Mouse (Mus musculus): Measurements from ENCODE around the gene Tmem8b. TPM values are rescaled to one million over a fixed set of nuclear protein-coding genes. Genes with fewer than 3 reads are reported as not detected.

The Tmem8b gene
- polyA plus RNA-seq, 1 experiment from 2014 or later: 17.7 TPM

Small RNA genes lying within 50 kb of the gene (microRNA-seq; reads per million reads assigned to microRNA genes)
- gene Gm25262: not detected

Other genes with a start within 250 kb of the Tmem8b start
- 0.52 and 1.7 TPM in 2 replicates for gene Fam166b, start 239.8 kb upstream of the Tmem8b start, polyA plus RNA-seq (2015; fragmentation: Nextera tagmentation; extraction: Ambion mirVana)
- gene Tesk1, start 227.0 kb upstream of the Tmem8b start, polyA plus RNA-seq (2015; fragmentation: Nextera tagmentation; extraction: Ambion mirVana): 16.7 and 17.1 TPM in 2 replicates
- 6.0 and 6.6 TPM in 2 replicates for gene Cd72, start 214.3 kb upstream of the Tmem8b start, polyA plus RNA-seq (2015; fragmentation: Nextera tagmentation; extraction: Ambion mirVana)
- not detected in 2 replicates for gene Sit1, start 185.2 kb upstream of the Tmem8b start, polyA plus RNA-seq (2015; fragmentation: Nextera tagmentation; extraction: Ambion mirVana)
- 81.4 and 82.8 TPM in 2 replicates for gene Ccdc107, start 176.1 kb upstream of the Tmem8b start, polyA plus RNA-seq (2015; fragmentation: Nextera tagmentation; extraction: Ambion mirVana)
- gene Arhgef39, start 169.3 kb upstream of the Tmem8b start, polyA plus RNA-seq (2015; fragmentation: Nextera tagmentation; extraction: Ambion mirVana): 6.2 and 7.0 TPM in 2 replicates
- 0.32 and 0.49 TPM in 2 replicates for gene Car9, start 162.0 kb upstream of the Tmem8b start, polyA plus RNA-seq (2015; fragmentation: Nextera tagmentation; extraction: Ambion mirVana)
- 9.8 and 10.7 TPM in 2 replicates for gene Tpm2, start 145.2 kb upstream of the Tmem8b start, polyA plus RNA-seq (2015; fragmentation: Nextera tagmentation; extraction: Ambion mirVana)
- gene Creb3, start 106.6 kb upstream of the Tmem8b start, polyA plus RNA-seq (2015; fragmentation: Nextera tagmentation; extraction: Ambion mirVana): 82.7 and 94.0 TPM in 2 replicates
- 58.8 and 61.0 TPM in 2 replicates for gene Tln1, start 106.3 kb upstream of the Tmem8b start, polyA plus RNA-seq (2015; fragmentation: Nextera tagmentation; extraction: Ambion mirVana)
- gene Rgp1, start 90.3 kb upstream of the Tmem8b start, polyA plus RNA-seq (2015; fragmentation: Nextera tagmentation; extraction: Ambion mirVana): 24.8 and 25.7 TPM in 2 replicates
- 67.9 and 71.0 TPM in 2 replicates for gene Gba2, start 90.1 kb upstream of the Tmem8b start, polyA plus RNA-seq (2015; fragmentation: Nextera tagmentation; extraction: Ambion mirVana)
- 1.3 and 1.9 TPM in 2 replicates for gene Msmp, start 84.5 kb upstream of the Tmem8b start, polyA plus RNA-seq (2015; fragmentation: Nextera tagmentation; extraction: Ambion mirVana)
- gene Npr2, start 37.0 kb upstream of the Tmem8b start, polyA plus RNA-seq (2015; fragmentation: Nextera tagmentation; extraction: Ambion mirVana): 12.8 and 16.0 TPM in 2 replicates
- 7.7 and 8.9 TPM in 2 replicates for gene Spag8, start 15.4 kb upstream of the Tmem8b start, polyA plus RNA-seq (2015; fragmentation: Nextera tagmentation; extraction: Ambion mirVana)
- gene Hint2, start 12.5 kb upstream of the Tmem8b start, polyA plus RNA-seq (2015; fragmentation: Nextera tagmentation; extraction: Ambion mirVana): 64.9 and 65.5 TPM in 2 replicates
- gene Fam221b, start 174 bp downstream of the Tmem8b start, polyA plus RNA-seq (2015; fragmentation: Nextera tagmentation; extraction: Ambion mirVana): 1.3 and 1.6 TPM in 2 replicates
- not detected in 2 replicates for gene Olfr70, start 31.8 kb downstream of the Tmem8b start, polyA plus RNA-seq (2015; fragmentation: Nextera tagmentation; extraction: Ambion mirVana)
- gene Olfr71, start 41.3 kb downstream of the Tmem8b start, polyA plus RNA-seq (2015; fragmentation: Nextera tagmentation; extraction: Ambion mirVana): 0.13 TPM in 1 of 2 replicates, not detected in the other
- gene Hrct1, start 58.2 kb downstream of the Tmem8b start, polyA plus RNA-seq (2015; fragmentation: Nextera tagmentation; extraction: Ambion mirVana): 0.50 and 0.61 TPM in 2 replicates
- 0.06 TPM in 1 of 2 replicates, not detected in the other for gene Spaar, start 61.1 kb downstream of the Tmem8b start, polyA plus RNA-seq (2015; fragmentation: Nextera tagmentation; extraction: Ambion mirVana)
- not detected in 2 replicates for gene Olfr159, start 102.0 kb downstream of the Tmem8b start, polyA plus RNA-seq (2015; fragmentation: Nextera tagmentation; extraction: Ambion mirVana)
- not detected in 2 replicates for gene Olfr156, start 154.9 kb downstream of the Tmem8b start, polyA plus RNA-seq (2015; fragmentation: Nextera tagmentation; extraction: Ambion mirVana)
- gene Olfr157, start 171.2 kb downstream of the Tmem8b start, polyA plus RNA-seq (2015; fragmentation: Nextera tagmentation; extraction: Ambion mirVana): not detected in 2 replicates
- not detected in 2 replicates for gene Olfr155, start 182.6 kb downstream of the Tmem8b start, polyA plus RNA-seq (2015; fragmentation: Nextera tagmentation; extraction: Ambion mirVana)
- 6.7 and 7.0 TPM in 2 replicates for gene Reck, start 206.6 kb downstream of the Tmem8b start, polyA plus RNA-seq (2015; fragmentation: Nextera tagmentation; extraction: Ambion mirVana)